1 mouse cellular context compared by ENCODE assay signal in genomic region chr19:60789919-60790506, GRCm38 (mm10).
A peak's percentile ranks its signal among the peaks of the same experiment; 100 is the strongest.
TF ChIP-seq lines count a peak whose summit lies in the region.

No protein-coding gene starts in this region.

TF ChIP-seq in CH12.LX, 34 proteins besides CTCF, POLR2A, EP300 and RAD21 (continued from another document):
- TF ChIP-seq ZMIZ1 (IDR thresholded peaks at IDR 0.05; ENCODE audit: low read depth, low read length) (no peak; the same call in 1 of the 2 replicates), USF1 (IDR thresholded peaks at IDR 0.05; ENCODE audit: low read depth, low read length) (no peak), ETS1 (conservative IDR thresholded peaks at IDR 0.05; ENCODE audit: low read depth, low read length) (no peak), MYC (IDR thresholded peaks at IDR 0.05; ENCODE audit: low read depth, low read length) (no peak; the same call in 1 of the 2 replicates), SMC3 (IDR thresholded peaks at IDR 0.05; ENCODE audit: low read depth, low read length) (no peak), BHLHE40 (IDR thresholded peaks at IDR 0.05; ENCODE audit: low read depth, low read length) (no peak), IRF4 (IDR thresholded peaks at IDR 0.05; ENCODE audit: low read depth, low read length) (0 out of 2 replicates have a peak, but pooled peaks have one; percentile 7), GABPA (IDR thresholded peaks at IDR 0.05; ENCODE audit: insufficient replicate concordance, low read depth, low read length) (no peak), USF2 (conservative IDR thresholded peaks at IDR 0.05; ENCODE audit: low read depth, low read length) (no peak), POLR2AphosphoS2 (IDR thresholded peaks at IDR 0.05; ENCODE audit: low read depth, low read length) (no peak), MAFK (IDR thresholded peaks at IDR 0.05; ENCODE audit: insufficient replicate concordance, low read length) (no peak), JUND (conservative IDR thresholded peaks at IDR 0.05; ENCODE audit: low read depth, low read length) (no peak), PAX5 (IDR thresholded peaks at IDR 0.05; ENCODE audit: low read length) (no peak), ELF1 (IDR thresholded peaks at IDR 0.05; ENCODE audit: low read depth, low read length) (no peak), ZNF384 (IDR thresholded peaks at IDR 0.05; ENCODE audit: low read depth, low read length) (no peak), E2F4 (IDR thresholded peaks at IDR 0.05; ENCODE audit: insufficient replicate concordance, low read depth, low read length) (no peak), ZC3H11A (IDR thresholded peaks at IDR 0.05; ENCODE audit: low read depth, low read length) (no peak)
